Mouse (Mus musculus) lung, adult 18-20 months (tissue): ENCODE data around the gene Ift27.

ENCODE experiments used
- DNase-seq, 2 experiments: peaks; one replicate each; pipeline ENCODE4 v3.0.0; 2022; ENCODE audit warnings: mixed read lengths in 2 of 2

The Ift27 gene

GRCm38 (mm10) chr15:78173972-78174886 lies at the start of gene Ift27:
Gene Ift27 (minus strand): TSS chr15:78174107.
- DNase-seq = peak; percentile 100

GRCm38 (mm10) chr15:78215269-78215668 lies 41.4 kb upstream of the Ift27 start:
- DNase-seq = no peak

DNA sequence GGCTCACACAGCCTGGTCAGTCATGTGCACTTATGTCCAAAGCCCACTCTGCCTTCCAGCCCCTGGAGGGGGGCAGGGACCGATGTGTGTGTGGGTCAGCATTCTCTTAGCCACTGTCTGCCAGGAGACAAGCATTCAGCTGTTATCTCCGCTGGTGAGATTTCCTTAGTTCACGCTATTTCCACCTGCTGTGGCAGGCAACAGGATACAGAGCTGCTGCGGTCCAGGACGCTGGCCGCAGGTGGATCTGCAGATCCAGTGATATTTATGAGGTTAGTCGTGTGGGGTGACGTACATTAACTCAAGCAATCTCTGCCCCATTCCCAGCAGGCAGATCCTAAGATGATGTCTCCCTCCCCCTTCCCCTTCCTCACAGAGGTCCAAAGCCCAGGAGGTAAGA lies 37.5 kb upstream of the Ift27 start:
- DNase-seq = no peak

DNA sequence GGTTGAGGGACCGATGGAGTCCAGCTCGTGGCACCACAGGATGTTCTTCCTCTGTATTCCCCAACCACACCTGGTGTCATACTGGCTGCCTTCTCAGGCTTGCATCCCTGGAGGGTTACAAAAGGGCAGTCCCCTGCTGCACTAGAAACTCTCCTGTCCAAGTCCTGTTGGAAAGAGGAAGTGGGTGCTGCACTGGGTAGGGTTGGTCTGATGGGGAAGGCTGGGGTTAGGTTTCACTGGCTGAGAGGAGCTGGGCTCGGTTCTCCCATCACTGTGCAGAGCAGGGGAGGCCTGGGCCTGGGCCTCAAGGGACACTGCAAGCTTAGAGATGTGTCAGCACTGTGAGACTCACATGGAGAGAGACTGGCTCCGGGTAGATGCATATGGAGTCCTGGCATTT lies 36.3 kb upstream of the Ift27 start:
- DNase-seq = no peak

GRCm38 (mm10) chr15:78206312-78206711 lies 32.4 kb upstream of the Ift27 start, which contains the start of gene Pvalb:
Gene Pvalb (minus strand): TSS chr15:78206400.
- no peak for DNase-seq

- DNase-seq = peak in 1 of 2 experiments; percentile 27
These were observed 31.3 kb upstream of the Ift27 start for GRCm38 (mm10) chr15:78205192-78205591.

- DNase-seq = no peak
These were observed 30.3 kb upstream of the Ift27 start for GRCm38 (mm10) chr15:78204053-78204847.

DNA sequence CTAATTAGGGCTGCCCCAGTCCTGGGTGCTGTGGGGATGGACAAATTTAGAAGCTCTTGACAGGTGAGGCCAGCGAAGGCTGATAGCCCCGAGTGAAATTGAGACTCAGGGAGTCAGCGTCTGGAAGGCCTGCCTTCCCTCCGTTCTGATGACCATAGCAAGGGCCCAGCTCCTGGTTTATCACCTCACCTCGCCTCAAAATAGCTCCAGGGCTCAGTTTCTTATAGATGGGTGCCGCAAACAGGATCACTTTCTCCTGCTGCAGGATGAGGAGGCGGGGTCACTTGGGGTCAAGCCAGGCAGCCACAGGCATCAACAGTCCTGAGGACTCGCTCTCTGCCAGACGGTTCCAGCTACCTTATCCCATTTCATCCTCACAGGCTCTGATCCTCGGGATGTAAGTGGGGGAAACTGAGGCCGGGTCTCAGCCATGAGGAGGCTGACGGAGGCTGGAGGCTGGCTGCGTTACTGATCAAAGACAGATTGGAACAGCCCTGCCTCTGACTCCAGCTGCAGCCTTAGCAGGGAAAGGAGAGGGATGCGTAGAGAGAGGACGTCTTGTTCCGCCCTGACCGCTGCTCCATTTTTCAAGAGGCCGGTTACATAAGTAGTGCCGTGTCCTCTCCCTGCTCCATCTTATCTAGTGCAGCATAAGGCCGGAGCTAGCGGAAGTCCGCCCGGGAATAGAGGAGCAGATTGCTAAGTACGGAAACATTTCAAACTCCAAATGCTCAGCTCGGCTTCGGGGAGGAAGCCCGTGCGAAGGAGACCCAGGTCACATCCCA lies 21.4 kb upstream of the Ift27 start:
- no peak for DNase-seq

DNA sequence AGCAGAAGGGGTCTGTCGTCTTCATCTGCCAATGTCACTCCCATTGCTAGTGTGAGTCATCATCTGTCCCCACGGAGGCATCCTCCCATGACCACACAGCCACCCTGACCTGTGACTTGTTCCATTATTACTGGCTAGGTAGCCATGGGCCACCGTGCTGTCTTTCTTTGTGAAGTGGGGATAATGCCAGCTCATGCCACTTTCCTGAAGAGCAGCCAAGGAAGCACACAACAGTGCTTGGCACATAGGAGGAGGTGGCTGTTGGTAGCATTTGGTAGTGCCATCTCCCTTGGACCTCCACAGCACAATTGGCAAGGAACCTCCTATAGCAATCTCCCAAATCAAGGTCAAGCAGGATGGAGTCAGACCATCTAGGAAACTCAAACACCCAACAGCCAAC lies 20.4 kb upstream of the Ift27 start:
- no peak for DNase-seq

GRCm38 (mm10) chr15:78189636-78190035 lies 15.7 kb upstream of the Ift27 start:
- DNase-seq = no peak

DNA sequence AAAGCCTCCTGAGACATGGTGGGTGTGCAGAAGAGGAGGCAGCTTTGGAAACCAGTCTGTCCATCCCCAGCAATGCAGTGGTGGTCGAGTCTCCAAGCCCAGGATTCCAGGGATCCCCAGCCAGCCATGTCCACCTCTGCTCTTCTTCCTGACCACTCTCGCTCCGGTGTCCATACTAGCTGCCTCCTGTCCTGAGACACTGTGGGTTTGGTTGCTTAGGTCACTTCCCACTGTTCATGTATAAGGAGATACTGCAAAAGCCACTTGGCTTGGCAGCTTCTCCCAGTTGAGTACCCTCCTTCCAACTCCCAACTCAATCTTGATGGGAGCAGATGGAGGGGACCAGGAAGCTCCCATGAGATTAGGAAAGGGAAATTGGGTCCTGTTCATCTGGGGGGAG lies 14.6 kb upstream of the Ift27 start:
- no peak for DNase-seq

DNA sequence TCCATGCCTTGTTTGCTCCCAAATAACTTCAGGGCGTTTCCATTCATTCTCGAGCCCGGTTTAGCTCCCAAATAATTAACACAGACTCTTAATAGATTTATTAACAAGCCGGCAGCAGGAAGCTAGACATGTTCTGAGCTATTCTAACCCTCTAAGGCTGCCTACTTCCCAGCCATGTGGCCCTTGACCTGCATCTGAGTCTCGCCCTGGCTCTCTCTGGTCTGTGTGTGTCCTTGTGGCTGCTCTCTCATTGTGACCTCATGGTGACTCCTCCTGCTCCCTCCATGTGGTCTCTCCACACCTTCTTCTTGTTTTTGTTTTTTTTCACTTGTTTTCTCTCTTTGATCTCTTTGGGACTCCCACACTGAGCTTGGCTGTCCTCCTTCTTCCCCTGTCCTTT lies 13.0 kb upstream of the Ift27 start:
- no peak for DNase-seq

DNA sequence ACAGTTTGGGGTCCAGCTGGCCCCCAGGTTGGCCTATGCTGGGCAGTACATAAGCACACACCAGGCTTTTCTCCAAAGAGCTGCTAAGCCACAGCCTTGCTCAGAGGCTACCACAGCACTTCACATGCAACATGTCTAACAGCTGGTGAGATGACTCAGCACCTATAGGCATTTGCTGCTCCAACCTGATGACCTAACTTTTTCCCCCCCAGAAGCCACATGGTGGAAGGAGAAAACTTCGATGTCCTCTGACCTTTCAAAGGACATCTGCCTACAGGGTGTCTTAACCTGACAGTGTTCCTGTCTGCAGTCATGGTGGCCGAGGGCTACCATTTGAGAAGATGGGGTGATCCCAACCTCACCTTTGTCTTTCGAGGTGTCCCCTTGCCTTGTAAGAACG lies 11.7 kb upstream of the Ift27 start:
- DNase-seq = no peak

DNA sequence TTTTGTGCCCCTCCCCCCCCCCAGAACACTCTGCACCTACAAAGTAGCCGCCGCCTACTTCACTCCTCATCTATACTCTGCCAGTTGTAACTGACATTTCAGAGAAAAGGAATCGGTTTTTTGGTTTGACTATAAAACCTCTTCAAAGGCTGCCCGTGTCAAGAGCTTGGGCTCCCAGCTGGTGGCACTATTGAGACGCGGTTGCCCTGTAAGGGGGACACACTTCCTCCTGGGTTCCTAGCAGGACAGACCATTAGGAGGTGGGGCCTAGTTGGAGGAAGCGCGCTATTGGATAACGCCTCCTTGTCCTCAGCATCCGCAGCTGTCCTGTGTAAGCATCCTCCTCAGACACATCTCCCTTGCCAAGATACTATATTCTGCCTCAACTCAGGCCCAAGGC lies 10.9 kb upstream of the Ift27 start:
- DNase-seq = peak in 1 of 2 experiments; percentile 16

DNA sequence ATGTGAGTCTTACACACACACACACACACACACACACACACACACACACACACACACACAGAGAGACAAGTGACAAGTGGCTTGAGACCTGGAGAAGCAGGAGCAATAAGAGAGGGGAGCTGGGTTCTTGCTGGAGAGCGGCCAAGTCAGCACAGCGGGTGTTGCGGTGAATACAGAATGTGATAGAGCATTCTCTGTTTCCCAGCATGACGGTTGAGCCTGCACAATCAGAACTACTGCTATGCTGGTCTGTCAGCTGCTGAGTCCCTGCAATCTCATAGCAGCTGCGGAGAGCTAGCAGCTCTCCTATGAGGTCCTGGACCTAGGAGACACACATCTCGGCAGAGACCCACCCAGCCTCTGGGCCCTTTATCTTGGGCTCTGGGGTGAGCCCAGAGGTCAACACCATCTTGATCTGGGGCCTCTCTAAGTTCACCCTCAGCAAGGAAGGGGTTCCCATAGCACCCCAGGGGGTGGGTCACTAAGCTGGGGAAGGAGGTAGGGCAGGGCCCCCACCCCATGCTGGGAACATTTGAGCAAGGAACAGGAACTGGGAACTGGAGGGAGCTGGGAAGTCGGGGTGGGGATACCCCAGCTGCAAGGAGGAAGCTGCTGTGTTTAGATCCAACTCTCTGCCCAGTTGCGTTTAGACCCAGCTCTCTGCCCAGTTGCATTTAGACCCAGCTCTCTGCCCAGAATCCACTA lies 7.9 kb upstream of the Ift27 start:
- no peak for DNase-seq

DNA sequence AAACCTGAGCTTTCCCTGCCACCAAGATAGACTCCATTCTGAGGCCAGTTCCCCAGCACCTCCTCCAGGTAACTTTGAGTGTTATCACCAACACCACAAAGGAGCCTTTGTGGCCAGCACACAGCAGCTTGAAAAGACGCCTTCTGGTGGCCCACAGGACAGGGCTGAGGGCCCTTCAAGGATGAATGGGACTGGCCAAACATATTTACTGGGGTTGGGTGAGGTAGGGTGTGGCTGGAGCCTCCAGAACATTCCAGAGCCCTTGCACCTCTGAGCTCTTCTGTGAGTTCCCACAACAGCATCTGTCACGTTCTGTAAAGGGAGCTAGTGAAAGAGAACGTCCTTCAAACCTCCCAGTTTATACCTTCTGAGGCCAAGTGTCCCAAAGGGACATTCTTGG lies 5.9 kb upstream of the Ift27 start:
- DNase-seq = no peak

GRCm38 (mm10) chr15:78178397-78178796 lies 4.5 kb upstream of the Ift27 start:
- DNase-seq = peak; percentile 58 to 67

- no peak for DNase-seq
These were observed 3.4 kb upstream of the Ift27 start for GRCm38 (mm10) chr15:78177257-78177656.

DNA sequence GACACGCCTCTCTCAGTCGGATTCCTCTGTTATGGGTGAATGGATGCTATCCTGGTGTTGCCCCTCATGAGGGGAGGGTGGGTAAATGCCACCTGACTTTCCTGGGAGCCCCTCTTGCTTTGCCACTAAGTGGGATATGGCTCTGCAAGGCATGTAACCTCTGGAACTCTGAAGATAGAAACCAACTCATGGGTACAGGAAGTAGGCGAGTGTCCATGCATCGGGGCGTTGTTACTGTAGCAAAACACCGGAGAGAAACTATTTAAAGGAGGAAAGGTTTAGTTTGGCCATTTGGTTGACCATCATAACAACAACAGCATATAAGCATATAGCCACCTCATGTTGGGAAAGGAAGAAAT lies 959 bp upstream of the Ift27 start:
- DNase-seq = no peak

DNA sequence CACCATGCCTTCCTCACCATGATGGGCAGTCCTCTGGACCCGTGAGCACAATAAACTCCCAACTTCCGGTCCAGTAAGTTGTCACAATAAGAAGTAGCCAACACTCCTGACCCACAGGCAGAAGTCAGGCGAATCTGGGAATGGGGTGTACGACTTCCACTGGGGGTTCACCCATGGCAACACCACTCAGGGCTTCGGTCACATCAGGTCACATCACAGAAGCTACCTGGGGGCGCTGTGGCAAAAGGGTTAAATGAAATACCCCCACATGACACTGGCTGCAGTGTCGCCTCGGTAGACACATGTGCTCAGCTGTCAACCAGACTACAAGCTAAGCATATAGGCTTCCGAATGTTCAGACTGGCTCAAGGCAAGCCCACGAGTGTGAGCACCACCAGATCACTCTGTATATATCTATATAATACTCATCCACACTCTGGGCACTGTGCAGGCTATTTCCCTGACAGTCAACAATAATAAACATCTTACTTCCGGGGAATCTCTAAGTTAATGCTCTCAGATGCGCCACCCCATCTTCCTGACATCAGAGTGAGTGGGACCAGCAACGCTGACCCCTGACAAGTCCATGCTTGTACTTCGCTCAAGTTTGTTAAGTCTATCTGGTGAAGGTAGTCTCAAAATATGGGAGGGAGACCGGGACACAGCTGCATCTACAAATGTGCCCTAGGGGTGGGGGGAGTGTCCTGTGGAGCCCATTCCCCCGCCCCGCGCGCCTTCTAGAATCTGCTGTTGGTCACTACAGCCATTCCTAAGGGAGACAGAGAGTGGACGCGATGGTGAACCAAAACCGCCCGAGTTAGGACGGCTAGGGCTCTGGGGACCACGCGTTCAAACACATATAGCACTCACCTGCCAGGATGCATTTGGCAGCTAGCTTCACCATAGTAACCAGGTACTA lies 749 bp downstream of the Ift27 start:
- DNase-seq = peak in 1 of 2 experiments; percentile 16

- no peak for DNase-seq
These were observed 1.5 kb downstream of the Ift27 start for GRCm38 (mm10) chr15:78172256-78172898.
